ENCODE assay signal across 8 mouse cellular contexts in the genomic region with DNA sequence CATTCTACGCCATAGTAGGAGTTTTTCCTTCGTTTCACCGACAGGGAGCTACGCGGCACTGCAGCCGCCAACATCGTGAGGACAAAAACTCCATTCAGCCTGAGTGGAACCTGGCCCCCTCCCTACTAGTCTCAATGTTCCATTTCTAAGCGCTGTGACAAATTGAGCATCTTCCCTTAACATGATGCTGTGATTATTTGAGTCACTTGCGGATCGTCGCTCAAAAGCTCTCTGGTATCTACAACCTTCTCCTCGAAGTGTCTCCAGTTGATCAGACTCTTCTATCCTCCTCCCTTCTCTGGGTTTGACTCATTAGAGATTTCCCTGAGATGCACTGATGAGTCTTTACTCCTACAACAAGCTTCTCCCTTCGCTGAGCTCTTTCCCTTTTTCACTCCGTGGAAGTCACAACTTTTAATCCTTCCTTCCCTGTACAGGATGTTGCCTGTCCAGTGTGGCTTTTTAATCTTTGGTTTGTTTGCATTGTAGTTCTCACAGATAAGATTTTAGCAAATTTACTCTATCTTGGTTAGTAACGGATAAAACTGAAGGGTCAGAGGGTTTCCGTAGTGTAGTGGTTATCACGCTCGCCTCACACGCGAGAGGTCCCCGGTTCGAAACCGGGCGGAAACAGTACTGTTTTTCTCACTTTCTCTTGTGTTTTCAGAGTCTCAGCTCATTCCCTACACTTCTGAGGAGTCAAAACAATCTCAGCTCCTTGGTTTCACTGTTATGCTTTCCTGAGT.
DNase-seq lines count a peak whose midpoint lies in the region; ATAC-seq and TF ChIP-seq lines count a peak whose summit lies in the region.

No protein-coding gene starts in this region.

- no peak; the same call in 1 of the 2 replicates for TF ChIP-seq CTCF in left cerebral cortex, adult 2 months (IDR thresholded peaks at IDR 0.05)

- H3K4me2 ChIP-seq in forebrain, embryonic 11.5 days (ENCODE audit: low read depth, low read length, severe bottlenecking): peak overlapping the region; percentile 48
- H3K4me2 ChIP-seq in liver, embryonic 12.5 days: peak overlapping the region; percentile 84

- H3K4me3 ChIP-seq in left cerebral cortex, adult 2 months: peak overlapping the region; percentile 34
- peak overlapping the region; percentile 29 for H3K4me3 ChIP-seq in forebrain, embryonic 11.5 days (ENCODE audit: low read depth, low read length)
- H3K4me3 ChIP-seq in liver, embryonic 12.5 days: peak overlapping the region; percentile 64

- H3K27me3 ChIP-seq in forebrain, embryonic 11.5 days (ENCODE audit: control insufficient read depth, insufficient read depth, low read length): peaks cover 12% of the 10 kb centered on the region; the same call in 1 of the 2 replicates
- H3K27me3 ChIP-seq in liver, embryonic 12.5 days (replicated peaks): peaks cover 39% of the 10 kb centered on the region

- no peaks in the 10 kb centered on the region for H3K9me3 ChIP-seq in forebrain, embryonic 11.5 days (ENCODE audit: control insufficient read depth, low read length)
- no peaks in the 10 kb centered on the region for H3K9me3 ChIP-seq in liver, embryonic 12.5 days (replicated peaks)

- peak; percentile 40 to 41 for DNase-seq in left cerebral cortex, adult 2 months (ENCODE audit: extremely low spot score in 1 of 2, low spot score in 2 of 2)
- no peak for DNase-seq in left cerebral cortex, adult 9 months (ENCODE audit: low spot score in 2 of 2)
- peak; percentile 59 for DNase-seq in MN1 (ENCODE audit: low spot score)
- peak; percentile 86 for DNase-seq in forebrain, embryonic 11.5 days (ENCODE audit: low spot score)
- DNase-seq in yolk sac, embryonic 10.5 days (ENCODE audit: low spot score): peak; percentile 81
- no peak for DNase-seq in gastrocnemius, adult 18-20 months (ENCODE audit: low spot score)
- DNase-seq in kidney, adult 18-20 months: no peak

- intact Hi-C loops in left cerebral cortex, adult 2 months (cut with DNase I): loop anchor here (5.0 to 10.0 kb wide), 3 partner anchors 210 to 1592 kb away; a partner anchor contains a TSS

- H3K9ac ChIP-seq in forebrain, embryonic 11.5 days (ENCODE audit: low read length): peak overlapping the region; percentile 36
- peak overlapping the region; percentile 39; the same call in 1 of the 2 replicates for H3K9ac ChIP-seq in liver, embryonic 12.5 days

- no peak overlapping the region for H3K27ac ChIP-seq in left cerebral cortex, adult 2 months
- no peak overlapping the region for H3K27ac ChIP-seq in forebrain, embryonic 11.5 days (ENCODE audit: low read depth, low read length)
- H3K27ac ChIP-seq in liver, embryonic 12.5 days: no peak overlapping the region

- H3K36me3 ChIP-seq in forebrain, embryonic 11.5 days (ENCODE audit: control insufficient read depth, insufficient read depth, low read length): no peaks in the 10 kb centered on the region
- no peaks in the 10 kb centered on the region for H3K36me3 ChIP-seq in liver, embryonic 12.5 days

- WGBS in forebrain, embryonic 11.5 days: under 1% methylated on average over 24 of the region's 24 CpGs
- 2% methylated on average over 24 of the region's 24 CpGs for WGBS in liver, embryonic 12.5 days (ENCODE audit: insufficient replicate concordance)

- H3K4me1 ChIP-seq in forebrain, embryonic 11.5 days (replicated peaks; ENCODE audit: control insufficient read depth, insufficient read depth, low read length): 0 out of 2 replicates have a peak, but pooled peaks cover 2% of the 10 kb centered on the region
- peaks cover 33% of the 10 kb centered on the region for H3K4me1 ChIP-seq in liver, embryonic 12.5 days

- peak; percentile 66 for ATAC-seq in forebrain, embryonic 11.5 days (replicated peaks; ENCODE audit: low FRiP score)
- peak; percentile 66 for ATAC-seq in liver, embryonic 12.5 days

Comparison
In these comparisons a context has a peak if more than half of its experiments do, and no peak if none do; other contexts are left out.
1. DNase-seq: peak in left cerebral cortex, adult 2 months (2 of 2), MN1 (single experiment), forebrain, embryonic 11.5 days (single experiment) and yolk sac, embryonic 10.5 days (single experiment); none in left cerebral cortex, adult 9 months (0 of 2), gastrocnemius, adult 18-20 months (single experiment) and kidney, adult 18-20 months (single experiment).
2. Peak in every context shown above with its lines, with median percentiles within 50 percentile points of each other: H3K4me3 ChIP-seq.